Mouse (Mus musculus): ENCODE measurements at regions not wholly inside any gene's neighbourhood (a gene's known extent, or its start where the extent isn't known, plus 50 kb on each side); places are given as distances from the start of the nearest gene placed in this dataset.
"Not testable (repeated sequence)": the region's sequence is repeated elsewhere in the genome, so short reads cannot be mapped to it uniquely, and the experiment has no call there.

DNA sequence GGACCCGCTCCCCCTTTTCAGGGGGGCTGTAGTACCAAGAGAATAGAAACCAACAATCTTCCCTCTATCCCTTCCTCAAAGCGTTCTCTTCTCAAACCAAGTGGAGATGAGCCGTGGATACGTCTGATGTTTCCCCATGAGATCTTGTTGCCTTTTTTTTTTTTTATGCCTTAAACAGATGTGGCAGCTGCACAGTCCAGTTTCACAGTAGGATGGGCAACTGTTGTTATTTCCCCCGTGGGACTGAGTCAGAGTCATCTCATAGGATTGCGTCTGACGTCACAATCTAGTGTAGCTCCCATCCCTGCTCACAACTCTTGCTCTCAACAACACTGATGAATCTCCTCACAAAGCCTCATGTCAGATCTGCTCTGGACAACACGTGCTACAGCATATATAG lies 148.7 kb upstream of the Trpc7 start:
- Histone ChIP-seq H3K9me3 (no peaks in the 10 kb centered on the region), H3K27me3 (replicated peaks) (no peaks in the 10 kb centered on the region), H3K4me1 (no peaks in the 10 kb centered on the region), H3K36me3 (no peaks in the 10 kb centered on the region), H3K27ac (replicated peaks) (no peak overlapping the region), H3K4me2 (no peak overlapping the region), H3K4me3 (no peak overlapping the region), H3K9ac (no peak overlapping the region)
- 85% methylated on average over 8 of the region's 8 CpGs for WGBS
- ATAC-seq (ENCODE audit: extremely low read depth, insufficient number of reproducible peaks, low FRiP score, low TSS enrichment): no peak

DNA sequence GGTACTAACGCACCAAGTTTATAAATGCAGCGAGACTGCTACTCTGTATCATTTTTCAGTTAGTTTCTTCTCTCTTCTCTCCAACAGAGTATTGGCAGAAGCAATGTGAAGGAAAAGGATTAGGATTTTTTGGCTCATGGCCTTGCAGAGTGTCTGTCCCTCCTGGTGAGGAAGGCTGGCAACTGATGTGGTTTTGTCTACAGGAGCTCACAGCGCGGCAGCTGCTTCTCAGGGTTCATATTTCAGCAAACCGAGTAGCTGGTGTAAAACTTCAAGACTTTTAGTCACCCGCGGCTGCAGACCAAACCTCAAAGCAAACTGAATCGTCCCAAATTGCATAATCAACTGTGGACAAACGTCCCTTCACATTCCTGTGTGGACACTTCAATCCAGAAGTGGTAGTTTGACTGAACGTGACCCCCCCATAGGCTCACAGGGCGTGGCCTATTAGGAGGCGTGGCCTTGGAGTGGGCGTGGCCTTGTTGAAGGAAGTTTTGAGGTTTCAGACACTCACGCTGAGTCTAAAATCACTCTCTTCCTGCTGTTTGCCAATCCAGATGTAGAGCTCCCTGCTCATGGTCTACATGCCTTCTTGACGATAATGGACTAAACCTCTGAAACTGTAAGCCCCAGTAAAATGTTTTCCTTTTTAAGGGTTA lies 147.7 kb upstream of the Trpc7 start:
- no peak overlapping the region for H3K4me2 ChIP-seq
- no peaks in the 10 kb centered on the region for H3K9me3 ChIP-seq
- ATAC-seq (ENCODE audit: extremely low read depth, insufficient number of reproducible peaks, low FRiP score, low TSS enrichment): no peak
- no peak overlapping the region for H3K27ac ChIP-seq (replicated peaks)
- H3K27me3 ChIP-seq (replicated peaks): no peaks in the 10 kb centered on the region
- no peaks in the 10 kb centered on the region for H3K36me3 ChIP-seq
- H3K4me3 ChIP-seq: no peak overlapping the region
- H3K9ac ChIP-seq: no peak overlapping the region
- H3K4me1 ChIP-seq: no peaks in the 10 kb centered on the region
- WGBS: 80% methylated on average over 15 of the region's 15 CpGs

DNA sequence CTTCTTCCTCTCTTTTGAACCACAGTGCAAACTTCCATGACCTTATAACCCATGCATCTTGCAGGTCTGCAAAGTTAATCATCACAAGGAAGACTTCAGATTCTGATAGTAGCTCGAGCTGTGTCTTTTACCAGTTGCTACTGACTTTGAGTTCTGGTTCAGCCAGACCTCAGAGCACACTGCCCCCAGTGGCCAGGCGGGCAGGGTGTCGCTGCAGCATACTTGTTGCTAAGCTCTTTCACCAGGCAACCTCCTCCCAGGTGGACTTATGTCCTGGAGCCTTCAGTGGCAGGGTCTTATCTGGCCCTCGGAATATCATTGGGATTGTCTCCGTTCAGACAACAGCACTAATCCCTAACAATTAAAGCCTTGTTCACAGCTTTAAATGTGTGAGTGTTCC lies 146.7 kb upstream of the Trpc7 start:
- H3K36me3 ChIP-seq: no peaks in the 10 kb centered on the region
- no peak for ATAC-seq (ENCODE audit: extremely low read depth, insufficient number of reproducible peaks, low FRiP score, low TSS enrichment)
- H3K4me1 ChIP-seq: no peaks in the 10 kb centered on the region
- no peak overlapping the region for H3K27ac ChIP-seq (replicated peaks)
- 54% methylated on average over 5 of the region's 5 CpGs for WGBS
- H3K4me2 ChIP-seq: no peak overlapping the region
- no peak overlapping the region for H3K9ac ChIP-seq
- H3K9me3 ChIP-seq: no peaks in the 10 kb centered on the region
- no peak overlapping the region for H3K4me3 ChIP-seq
- H3K27me3 ChIP-seq (replicated peaks): no peaks in the 10 kb centered on the region

DNA sequence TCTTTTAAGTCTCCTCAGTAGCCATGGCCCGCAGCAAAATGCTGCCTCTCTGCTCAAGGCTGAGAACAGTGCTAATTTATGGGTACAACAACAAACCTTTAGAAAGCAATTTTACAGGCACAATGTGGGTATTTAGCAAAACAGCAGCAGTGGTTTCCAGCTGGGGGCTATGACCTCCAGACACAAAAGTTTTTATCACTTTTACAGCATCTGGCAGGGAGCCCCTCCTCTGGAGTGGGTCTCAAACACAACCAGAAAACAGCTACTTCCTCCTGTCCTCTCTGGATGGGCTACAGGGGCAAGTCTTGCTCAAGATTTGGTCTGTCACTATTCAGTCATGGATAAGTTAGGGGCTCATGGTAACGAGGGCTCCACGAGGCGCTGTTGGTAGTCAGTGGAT lies 137.1 kb upstream of the Trpc7 start:
- Histone ChIP-seq H3K27ac (replicated peaks) (no peak overlapping the region), H3K27me3 (replicated peaks) (no peaks in the 10 kb centered on the region), H3K4me2 (no peak overlapping the region), H3K9me3 (no peaks in the 10 kb centered on the region), H3K4me3 (no peak overlapping the region), H3K4me1 (no peaks in the 10 kb centered on the region), H3K36me3 (no peaks in the 10 kb centered on the region), H3K9ac (no peak overlapping the region)
- 66% methylated on average over 4 of the region's 4 CpGs for WGBS
- no peak for ATAC-seq (ENCODE audit: extremely low read depth, insufficient number of reproducible peaks, low FRiP score, low TSS enrichment)

DNA sequence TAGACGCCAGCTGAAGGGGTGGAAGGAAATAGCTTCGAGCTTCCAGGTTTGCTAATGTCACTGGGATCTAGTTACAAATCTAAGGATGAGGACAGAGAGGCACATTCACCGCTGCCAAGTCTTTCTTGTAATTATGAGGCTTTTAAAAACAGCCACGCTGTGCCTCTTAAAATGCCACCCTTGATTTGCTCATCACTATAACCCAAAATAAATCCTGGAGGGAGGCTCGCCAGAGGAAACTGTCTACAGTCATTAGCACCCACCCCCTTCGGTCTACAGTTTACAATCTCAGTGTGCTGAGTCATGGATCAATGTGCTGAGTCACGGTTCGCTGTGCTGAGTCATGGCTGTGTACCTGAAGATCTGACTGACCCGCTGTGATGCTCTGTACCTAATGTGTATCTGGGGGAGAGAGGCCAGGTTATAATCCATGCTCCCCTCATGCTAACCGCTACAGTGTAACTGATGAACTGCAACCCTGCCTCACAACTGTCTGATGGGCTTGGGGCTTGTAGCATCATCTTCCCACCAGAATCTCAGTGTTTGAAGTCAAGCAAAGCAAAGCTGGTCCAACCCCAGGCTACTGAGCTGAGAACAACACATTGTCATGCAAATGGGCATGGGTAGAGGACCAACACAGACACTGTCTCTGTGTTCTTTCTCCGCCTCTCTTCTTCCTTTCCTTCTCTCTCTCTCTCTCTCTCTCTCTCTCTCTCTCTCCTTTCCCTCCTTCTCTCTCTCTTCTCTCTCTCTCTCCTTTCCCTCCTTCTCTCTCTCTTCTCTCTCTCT lies 122.0 kb upstream of the Trpc7 start:
- Histone ChIP-seq H3K36me3 (no peaks in the 10 kb centered on the region), H3K4me2 (no peak overlapping the region), H3K4me3 (no peak overlapping the region), H3K27ac (replicated peaks) (no peak overlapping the region), H3K27me3 (replicated peaks) (no peaks in the 10 kb centered on the region), H3K9ac (no peak overlapping the region), H3K4me1 (0 out of 2 replicates have a peak, but pooled peaks cover 4% of the 10 kb centered on the region), H3K9me3 (no peaks in the 10 kb centered on the region)
- 66% methylated on average over 11 of the region's 11 CpGs for WGBS
- ATAC-seq (ENCODE audit: extremely low read depth, insufficient number of reproducible peaks, low FRiP score, low TSS enrichment): no peak

DNA sequence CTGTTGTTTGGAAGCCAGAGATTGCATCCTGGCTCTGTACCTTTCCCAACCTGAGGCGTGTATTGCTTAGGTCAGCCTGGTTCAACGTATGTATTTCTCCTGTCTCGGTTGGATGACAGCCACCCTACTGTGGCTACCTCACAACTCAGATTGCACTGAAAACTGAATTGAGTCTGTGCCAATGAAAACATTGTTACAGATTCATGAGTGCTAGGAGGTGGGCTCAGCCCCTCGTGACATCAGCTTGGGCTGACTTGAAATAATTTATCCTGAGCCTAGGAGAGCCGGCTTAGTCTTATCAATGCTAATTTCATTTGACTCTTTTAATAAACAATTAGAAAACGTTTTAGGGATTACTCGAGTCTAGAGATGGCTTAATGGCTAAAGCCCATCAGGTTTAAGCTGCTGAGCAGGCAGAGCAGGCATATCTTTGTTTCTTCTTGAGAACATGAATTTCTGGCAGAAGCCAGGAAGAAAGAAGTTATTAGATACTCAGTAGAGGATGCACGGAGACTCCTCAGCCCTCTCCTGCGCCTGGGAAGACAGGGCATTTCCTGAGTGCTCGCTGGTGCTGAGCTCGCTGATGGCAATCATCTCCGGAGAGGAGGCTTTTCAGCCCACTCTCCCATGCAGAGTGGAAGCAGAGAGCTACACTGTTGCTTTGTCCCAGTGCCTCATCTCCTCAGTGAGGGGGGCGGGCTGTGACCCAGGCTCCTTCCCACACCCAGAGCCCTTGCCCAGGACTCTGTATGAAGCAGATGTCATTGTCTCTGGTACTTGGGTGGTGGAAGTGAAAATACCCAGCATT lies 120.9 kb upstream of the Trpc7 start:
- no peak overlapping the region for H3K4me2 ChIP-seq
- ATAC-seq (ENCODE audit: extremely low read depth, insufficient number of reproducible peaks, low FRiP score, low TSS enrichment): no peak
- H3K36me3 ChIP-seq: no peaks in the 10 kb centered on the region
- no peak overlapping the region for H3K27ac ChIP-seq (replicated peaks)
- no peak overlapping the region for H3K4me3 ChIP-seq
- WGBS: 44% methylated on average over 13 of the region's 13 CpGs
- no peak overlapping the region for H3K9ac ChIP-seq
- H3K27me3 ChIP-seq (replicated peaks): no peaks in the 10 kb centered on the region
- H3K4me1 ChIP-seq: 0 out of 2 replicates have a peak, but pooled peaks cover 4% of the 10 kb centered on the region
- H3K9me3 ChIP-seq: no peaks in the 10 kb centered on the region

DNA sequence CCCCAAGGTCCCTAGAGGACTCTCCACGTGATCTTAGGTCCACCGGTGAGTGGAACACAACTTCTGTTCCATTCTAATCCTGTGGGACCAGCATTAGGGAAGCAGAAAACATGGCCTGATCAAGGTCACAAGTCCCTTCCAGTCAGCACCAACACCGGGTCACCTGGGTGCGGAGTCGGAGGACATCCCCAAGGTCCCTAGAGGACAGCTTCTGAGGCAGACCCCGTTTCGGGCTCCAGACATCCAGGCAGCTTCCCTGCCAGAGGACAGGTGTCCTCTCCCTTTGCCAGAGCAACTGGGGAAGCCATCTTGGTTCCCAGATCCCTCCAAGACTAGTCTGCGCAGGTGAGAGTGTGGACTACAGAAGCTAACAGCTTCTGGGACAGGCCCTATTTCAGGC lies 111.4 kb upstream of the Trpc7 start:
- ATAC-seq (ENCODE audit: extremely low read depth, insufficient number of reproducible peaks, low FRiP score, low TSS enrichment); H3K4me2 ChIP-seq; H3K9me3 ChIP-seq; H3K4me1 ChIP-seq; H3K27ac ChIP-seq (replicated peaks); H3K36me3 ChIP-seq; H3K27me3 ChIP-seq (replicated peaks); H3K4me3 ChIP-seq; H3K9ac ChIP-seq: not testable (repeated sequence)
- WGBS: 86% methylated on average over 8 of the region's 8 CpGs

DNA sequence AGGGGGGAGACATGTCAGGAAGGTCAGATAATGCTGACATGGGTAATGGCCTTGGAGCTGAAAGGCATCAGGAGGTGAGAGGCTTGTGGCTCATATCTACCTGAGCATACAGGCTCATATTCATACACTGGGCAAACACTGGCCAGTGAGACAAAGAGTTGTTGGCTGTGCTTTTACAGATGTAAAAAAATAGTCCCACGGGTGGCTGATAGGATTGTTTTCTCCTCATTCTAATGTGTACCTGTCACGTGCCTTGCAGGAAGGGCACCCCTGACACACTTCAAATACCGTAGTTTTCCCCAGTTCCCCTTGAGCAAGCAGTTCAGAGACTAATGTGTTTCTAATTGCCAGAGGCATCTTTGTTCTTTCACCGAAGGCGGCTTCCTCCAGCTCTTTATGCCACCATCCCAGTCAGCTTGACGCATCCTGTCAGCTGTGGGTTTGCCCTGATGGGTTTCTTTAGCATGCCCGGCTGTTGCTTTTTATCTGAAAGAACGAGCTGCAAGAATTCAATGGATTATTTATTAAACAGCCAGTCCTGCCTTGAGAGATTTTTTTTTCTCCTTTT lies 107.9 kb upstream of the Trpc7 start:
- Histone ChIP-seq H3K27me3 (replicated peaks) (no peaks in the 10 kb centered on the region), H3K27ac (replicated peaks) (no peak overlapping the region), H3K9ac (no peak overlapping the region), H3K9me3 (no peaks in the 10 kb centered on the region), H3K4me2 (no peak overlapping the region), H3K4me3 (no peak overlapping the region), H3K36me3 (no peaks in the 10 kb centered on the region), H3K4me1 (no peaks in the 10 kb centered on the region; the same call in 1 of the 2 replicates)
- 53% methylated on average over 8 of the region's 8 CpGs for WGBS
- no peak for ATAC-seq (ENCODE audit: extremely low read depth, insufficient number of reproducible peaks, low FRiP score, low TSS enrichment)

DNA sequence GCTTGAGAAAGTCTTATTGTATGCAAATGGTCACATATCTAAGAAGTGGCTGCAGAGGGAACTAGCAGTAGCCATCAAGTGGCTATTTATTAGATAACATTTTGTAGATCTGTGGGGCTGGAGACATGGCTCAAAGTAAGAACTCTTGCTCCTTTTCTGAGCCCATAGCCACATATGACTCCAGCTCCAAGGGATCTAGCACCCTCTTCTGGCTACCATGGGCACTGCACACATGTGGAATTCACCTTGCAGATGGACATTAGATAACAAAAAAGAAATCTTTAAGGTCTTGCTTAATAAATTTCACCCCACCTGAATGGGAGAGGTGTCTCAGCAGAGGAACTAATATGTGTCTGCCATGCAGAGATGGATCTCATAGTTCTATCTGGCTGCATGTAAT lies 96.2 kb upstream of the Trpc7 start:
- peaks cover 17% of the 10 kb centered on the region for H3K9me3 ChIP-seq
- H3K4me2 ChIP-seq: no peak overlapping the region
- no peaks in the 10 kb centered on the region for H3K36me3 ChIP-seq
- H3K4me3 ChIP-seq: no peak overlapping the region
- ATAC-seq (ENCODE audit: extremely low read depth, insufficient number of reproducible peaks, low FRiP score, low TSS enrichment): no peak
- no peak overlapping the region for H3K9ac ChIP-seq
- no peaks in the 10 kb centered on the region for H3K4me1 ChIP-seq
- no peaks in the 10 kb centered on the region for H3K27me3 ChIP-seq (replicated peaks)
- no peak overlapping the region for H3K27ac ChIP-seq (replicated peaks)

DNA sequence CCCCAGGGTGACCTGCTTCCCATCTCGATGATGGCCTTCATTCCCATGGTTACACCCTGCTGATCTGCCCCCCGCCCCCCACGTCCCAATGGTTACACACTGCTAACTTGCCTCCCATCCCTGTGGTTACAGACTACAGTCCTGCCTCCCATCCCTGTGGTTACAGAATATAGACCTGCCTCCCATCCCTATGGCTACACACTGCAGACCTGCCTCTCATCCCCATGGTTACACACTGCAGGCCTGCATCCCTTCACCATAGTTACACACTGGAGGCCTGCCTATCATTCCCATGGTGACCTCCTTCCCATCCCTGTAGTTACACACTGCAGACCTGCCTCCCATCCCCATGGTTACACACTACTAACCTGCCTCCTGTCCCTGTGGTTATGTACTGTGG lies 78.3 kb upstream of the Trpc7 start:
- Histone ChIP-seq H3K4me3 (no peak overlapping the region), H3K9me3 (peaks cover 12% of the 10 kb centered on the region; the same call in 1 of the 2 replicates), H3K4me2 (no peak overlapping the region), H3K27ac (replicated peaks) (no peak overlapping the region), H3K4me1 (no peaks in the 10 kb centered on the region), H3K27me3 (replicated peaks) (no peaks in the 10 kb centered on the region), H3K9ac (no peak overlapping the region), H3K36me3 (no peaks in the 10 kb centered on the region)
- no peak for ATAC-seq (ENCODE audit: extremely low read depth, insufficient number of reproducible peaks, low FRiP score, low TSS enrichment)
- WGBS: 68% methylated on average over 3 of the region's 3 CpGs

DNA sequence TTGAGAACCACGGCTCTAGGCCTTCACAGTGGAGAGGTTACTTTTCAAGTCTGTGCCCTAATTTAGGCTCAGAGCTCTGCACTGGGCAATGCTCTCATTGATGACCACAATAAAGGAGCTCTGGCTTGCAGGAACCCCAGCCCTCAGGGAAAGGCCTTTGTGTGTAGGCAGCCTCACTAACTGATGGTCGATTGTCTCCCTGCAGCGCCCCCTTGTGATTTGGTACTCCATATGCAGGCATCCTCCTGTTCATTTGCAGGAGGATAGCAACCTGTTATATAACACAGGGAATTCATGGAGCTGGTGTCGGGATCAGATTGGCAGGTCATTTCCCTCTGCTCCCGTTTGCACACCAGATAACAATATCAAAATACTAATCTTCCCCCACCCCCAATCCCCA lies 59.6 kb upstream of the Trpc7 start:
- Histone ChIP-seq H3K36me3 (no peaks in the 10 kb centered on the region), H3K9ac (no peak overlapping the region), H3K9me3 (no peaks in the 10 kb centered on the region; the same call in 1 of the 2 replicates), H3K27ac (replicated peaks) (no peak overlapping the region), H3K27me3 (replicated peaks) (no peaks in the 10 kb centered on the region), H3K4me1 (no peaks in the 10 kb centered on the region), H3K4me2 (no peak overlapping the region), H3K4me3 (no peak overlapping the region)
- no peak for ATAC-seq (ENCODE audit: extremely low read depth, insufficient number of reproducible peaks, low FRiP score, low TSS enrichment)
- WGBS: 39% methylated on average over 5 of the region's 5 CpGs
